Mouse (Mus musculus) kidney, postnatal 4 days (tissue): ENCODE results near the gene Klhdc8a.

Source experiments
- DNase-seq, 2 experiments: peaks; one replicate each; pipeline ENCODE4 v3.0.0; 2021; ENCODE audit warnings: mixed read lengths in 2 of 2

Klhdc8a gene

GRCm38 (mm10) chr1:132291706-132292105, 6.7 kb upstream of the Klhdc8a start:
- no peak for DNase-seq

- peak; percentile 75 to 83 for DNase-seq
These were observed 5.9 kb upstream of the Klhdc8a start for GRCm38 (mm10) chr1:132292318-132293129.

GRCm38 (mm10) chr1:132295506-132295905, 2.9 kb upstream of the Klhdc8a start:
- DNase-seq, result no peak

GRCm38 (mm10) chr1:132296051-132296450, 2.4 kb upstream of the Klhdc8a start:
- no peak for DNase-seq

GRCm38 (mm10) chr1:132298801-132299464, 507 bp downstream of the Klhdc8a start:
- peak; percentile 61 to 80 for DNase-seq

GRCm38 (mm10) chr1:132299744-132300143, 1.3 kb downstream of the Klhdc8a start:
- no peak for DNase-seq

- no peak for DNase-seq
These were observed 2.8 kb downstream of the Klhdc8a start for GRCm38 (mm10) chr1:132301242-132301641.

GRCm38 (mm10) chr1:132302341-132302866, 4.0 kb downstream of the Klhdc8a start:
- no peak for DNase-seq

GRCm38 (mm10) chr1:132304618-132305214, 6.3 kb downstream of the Klhdc8a start:
- no peak for DNase-seq

GRCm38 (mm10) chr1:132306160-132306559, 7.7 kb downstream of the Klhdc8a start:
- DNase-seq, result peak; percentile 81 to 82

GRCm38 (mm10) chr1:132306808-132307207, 8.4 kb downstream of the Klhdc8a start:
- peak; percentile 58 to 64 for DNase-seq

- DNase-seq, result no peak
These were observed 9.5 kb downstream of the Klhdc8a start for GRCm38 (mm10) chr1:132307962-132308361.

- DNase-seq, result no peak
These were observed 10.2 kb downstream of the Klhdc8a start for GRCm38 (mm10) chr1:132308674-132309073.

- DNase-seq, result peak; percentile 47 to 65
These were observed 12.3 kb downstream of the Klhdc8a start for GRCm38 (mm10) chr1:132310754-132311153.

- DNase-seq, result peak in 1 of 2 experiments; percentile 45
These were observed 12.9 kb downstream of the Klhdc8a start for GRCm38 (mm10) chr1:132311174-132311859.

- peak in 1 of 2 experiments; percentile 36 for DNase-seq
These were observed 13.6 kb downstream of the Klhdc8a start for GRCm38 (mm10) chr1:132312043-132312442.

- DNase-seq, result peak; percentile 72 to 78
These were observed 14.3 kb downstream of the Klhdc8a start for GRCm38 (mm10) chr1:132312703-132313102.

- peak; percentile 90 to 94 for DNase-seq
These were observed 17.6 kb downstream of the Klhdc8a start, which contains the start of gene Nuak2 for GRCm38 (mm10) chr1:132315889-132316624. TSS of gene Nuak2 (plus strand) at chr1:132316126.

- no peak for DNase-seq
These were observed 18.2 kb downstream of the Klhdc8a start for GRCm38 (mm10) chr1:132316625-132316994.

GRCm38 (mm10) chr1:132317413-132317812, 19.0 kb downstream of the Klhdc8a start:
- peak in 1 of 2 experiments; percentile 36 for DNase-seq

GRCm38 (mm10) chr1:132317894-132318863, 19.8 kb downstream of the Klhdc8a start:
- DNase-seq, result no peak
